Mouse (Mus musculus) embryo, embryonic 11 days (tissue): ENCODE measurements at regions not wholly inside any gene's neighbourhood (a gene's known extent, or its start where the extent isn't known, plus 50 kb on each side); places are given as distances from the start of the nearest gene placed in this dataset.

ENCODE experiments used
- DNase-seq: peaks from one replicate; pipeline ENCODE4 v3.0.0-alpha.2; 2015

GRCm38 (mm10) chr13:15802043-15802795 is 209.4 kb upstream of the Inhba start:
- DNase-seq = peak; percentile 37

GRCm38 (mm10) chr13:15803965-15804364 is 207.7 kb upstream of the Inhba start:
- DNase-seq = no peak

GRCm38 (mm10) chr13:15806925-15807324 is 204.7 kb upstream of the Inhba start:
- DNase-seq = no peak

- DNase-seq = no peak
Measured at GRCm38 (mm10) chr13:15822261-15822850, 189.3 kb upstream of the Inhba start.

GRCm38 (mm10) chr13:15845806-15846205 is 165.8 kb upstream of the Inhba start:
- no peak for DNase-seq

GRCm38 (mm10) chr13:15848017-15848416 is 163.6 kb upstream of the Inhba start:
- DNase-seq = no peak

- DNase-seq = no peak
Measured at GRCm38 (mm10) chr13:15849129-15849528, 162.5 kb upstream of the Inhba start.

GRCm38 (mm10) chr13:15850358-15850757 is 161.3 kb upstream of the Inhba start:
- DNase-seq = no peak

GRCm38 (mm10) chr13:15853022-15853566 is 158.6 kb upstream of the Inhba start:
- no peak for DNase-seq

- DNase-seq = no peak
Measured at GRCm38 (mm10) chr13:15862941-15863340, 148.7 kb upstream of the Inhba start.

GRCm38 (mm10) chr13:15863344-15863743 is 148.3 kb upstream of the Inhba start:
- DNase-seq = no peak

GRCm38 (mm10) chr13:15867046-15867561 is 144.5 kb upstream of the Inhba start:
- peak; percentile 14 for DNase-seq

- no peak for DNase-seq
Measured at GRCm38 (mm10) chr13:15877606-15878005, 134.0 kb upstream of the Inhba start.

- no peak for DNase-seq
Measured at GRCm38 (mm10) chr13:15879576-15879975, 132.1 kb upstream of the Inhba start.

GRCm38 (mm10) chr13:15890794-15891193 is 120.9 kb upstream of the Inhba start:
- no peak for DNase-seq

- DNase-seq = no peak
Measured at GRCm38 (mm10) chr13:15891403-15891802, 120.2 kb upstream of the Inhba start.

GRCm38 (mm10) chr13:15898201-15898600 is 113.5 kb upstream of the Inhba start:
- DNase-seq = no peak

GRCm38 (mm10) chr13:15901710-15902675 is 109.7 kb upstream of the Inhba start:
- peak; percentile 8 for DNase-seq

GRCm38 (mm10) chr13:15907806-15908205 is 103.8 kb upstream of the Inhba start:
- no peak for DNase-seq

GRCm38 (mm10) chr13:15910578-15910977 is 101.1 kb upstream of the Inhba start:
- no peak for DNase-seq

- no peak for DNase-seq
Measured at GRCm38 (mm10) chr13:15911263-15911662, 100.4 kb upstream of the Inhba start.

- DNase-seq = no peak
Measured at GRCm38 (mm10) chr13:15914270-15914669, 97.4 kb upstream of the Inhba start.

- no peak for DNase-seq
Measured at GRCm38 (mm10) chr13:15929890-15930289, 81.8 kb upstream of the Inhba start.
